Mouse (Mus musculus) bone marrow, adult 2 months (tissue): ENCODE measurements around the gene Gid4. TPM values are rescaled to one million over a fixed set of nuclear protein-coding genes. Genes with fewer than 3 reads are reported as not detected.

Experiments
- H3K27ac ChIP-seq: fragments of 200-500 bp; 2 replicates; pipeline ENCODE4 v1.5.1; 2012; ENCODE audit warnings: low read depth, mild to moderate bottlenecking, control low read depth, inconsistent platforms, low read length; ENCODE audit not compliant: control insufficient read depth, poor library complexity, insufficient read depth
- H3K4me1 ChIP-seq: fragments of 200-500 bp; 2 replicates; pipeline ENCODE4 v1.6.1; 2011; ENCODE audit warnings: low read length; ENCODE audit not compliant: control insufficient read depth, insufficient read depth
- H3K4me3 ChIP-seq: fragments of 200-500 bp; replicated peaks from 2 replicates; pipeline ENCODE3; 2011; ENCODE audit warnings: mild to moderate bottlenecking, low read depth, low read length, control low read depth; ENCODE audit not compliant: control insufficient read depth
- CTCF ChIP-seq: fragments of 200-500 bp; IDR thresholded peaks from 2 replicates; pipeline ENCODE4 v1.5.1; 2011; ENCODE audit warnings: low read length, control low read depth; ENCODE audit not compliant: control insufficient read depth, insufficient read depth
- POLR2A ChIP-seq: fragments of 200-500 bp; IDR thresholded peaks from 2 replicates; pipeline ENCODE4 v1.6.1; 2011; ENCODE audit warnings: low read depth, mild to moderate bottlenecking, control low read depth, low read length, borderline replicate concordance; ENCODE audit not compliant: control insufficient read depth
- WGBS: fragments of 180-500 bp; shearing (Covaris S2); methylation state at CpG from one replicate; pipeline ENCODE4 v1.1.7; 2018; 5-methylcytosine and 5-hydroxymethylcytosine counted together
- polyA plus RNA-seq: library from polyadenylated mRNA; stranded (reverse); fragments of >200 nt; gene quantifications from 2 replicates; pipeline ENCODE4 v1.2.4, GENCODE M21; 2011; ENCODE audit warnings: low replicate concordance; ENCODE audit not compliant: missing spikeins, insufficient read depth, insufficient read length

Gid4 gene
- polyA plus RNA-seq, 1 experiment, result 7.2 TPM

DNA sequence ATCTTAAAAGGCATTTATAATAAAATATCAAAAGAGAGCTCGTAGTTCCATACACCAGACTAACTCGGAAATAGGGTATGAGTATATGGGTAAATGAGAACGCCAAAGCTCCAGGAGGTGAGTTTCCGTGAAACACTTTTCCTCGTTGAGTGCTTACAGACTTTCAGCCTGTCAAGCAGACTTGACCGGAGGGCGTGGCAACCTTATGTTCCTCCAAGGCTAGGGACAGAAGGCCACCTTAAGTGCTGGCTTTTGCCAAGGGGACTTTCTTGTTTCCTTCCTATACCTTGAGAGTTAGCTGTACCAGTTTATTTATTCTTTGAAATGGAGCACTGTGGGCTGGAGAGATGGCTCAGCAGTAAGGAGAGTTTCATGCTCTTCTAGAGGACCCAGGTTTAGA lies 23.2 kb downstream of the Gid4 start:
- WGBS, result 86% methylated on average over 7 of the region's 7 CpGs
- H3K27ac ChIP-seq, result no peak overlapping the region
- H3K4me1 ChIP-seq, result no peaks in the 10 kb centered on the region
- H3K4me3 ChIP-seq, result no peak overlapping the region
- no peak for TF ChIP-seq CTCF
- TF ChIP-seq POLR2A, result no peak

DNA sequence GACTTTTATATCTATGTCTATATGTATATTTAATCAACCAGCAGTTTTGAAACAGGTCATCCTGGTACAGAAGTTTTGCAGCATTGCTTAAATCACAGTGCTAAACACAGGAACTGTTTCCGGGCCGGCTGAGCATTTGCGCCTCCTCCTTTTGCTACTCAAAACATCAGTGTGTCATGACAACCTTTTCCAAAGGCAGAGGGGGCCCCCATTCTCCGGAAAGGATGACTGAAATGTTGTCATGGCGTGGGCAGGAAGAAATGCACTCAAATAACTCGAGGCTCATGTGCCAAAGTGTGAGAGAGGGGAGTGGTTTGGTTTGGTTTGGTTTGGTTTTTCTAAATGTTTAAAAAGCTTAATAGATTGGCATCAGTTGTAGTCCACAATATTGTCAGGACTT lies 26.0 kb downstream of the Gid4 start:
- 80% methylated on average over 6 of the region's 6 CpGs for WGBS
- H3K4me1 ChIP-seq, result no peaks in the 10 kb centered on the region
- H3K4me3 ChIP-seq, result no peak overlapping the region
- TF ChIP-seq CTCF (no peak), POLR2A (no peak)
- no peak overlapping the region for H3K27ac ChIP-seq

DNA sequence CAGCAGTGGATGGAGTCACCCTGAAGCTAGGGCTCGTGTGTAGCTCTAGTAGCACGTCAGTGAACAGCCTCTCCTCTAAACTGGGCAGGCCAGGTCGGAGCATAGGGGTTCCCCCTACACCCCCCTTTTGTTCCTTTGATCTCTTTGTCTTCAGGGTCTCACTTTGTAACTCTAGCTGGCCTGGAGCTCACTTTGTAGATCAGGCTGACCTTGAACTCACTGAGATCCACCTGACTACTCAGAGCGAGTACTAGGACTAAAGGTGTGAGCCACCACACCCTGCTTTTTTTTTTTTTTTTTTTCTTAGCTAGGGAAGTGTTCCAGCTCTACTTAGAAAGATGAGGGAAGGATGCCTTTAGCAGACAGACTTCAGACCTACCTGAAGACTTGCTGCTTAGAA lies 27.1 kb downstream of the Gid4 start:
- TF ChIP-seq CTCF (no peak), POLR2A (no peak)
- Histone ChIP-seq H3K27ac (no peak overlapping the region), H3K4me1 (no peaks in the 10 kb centered on the region), H3K4me3 (no peak overlapping the region)
- 84% methylated on average over 4 of the region's 4 CpGs for WGBS

DNA sequence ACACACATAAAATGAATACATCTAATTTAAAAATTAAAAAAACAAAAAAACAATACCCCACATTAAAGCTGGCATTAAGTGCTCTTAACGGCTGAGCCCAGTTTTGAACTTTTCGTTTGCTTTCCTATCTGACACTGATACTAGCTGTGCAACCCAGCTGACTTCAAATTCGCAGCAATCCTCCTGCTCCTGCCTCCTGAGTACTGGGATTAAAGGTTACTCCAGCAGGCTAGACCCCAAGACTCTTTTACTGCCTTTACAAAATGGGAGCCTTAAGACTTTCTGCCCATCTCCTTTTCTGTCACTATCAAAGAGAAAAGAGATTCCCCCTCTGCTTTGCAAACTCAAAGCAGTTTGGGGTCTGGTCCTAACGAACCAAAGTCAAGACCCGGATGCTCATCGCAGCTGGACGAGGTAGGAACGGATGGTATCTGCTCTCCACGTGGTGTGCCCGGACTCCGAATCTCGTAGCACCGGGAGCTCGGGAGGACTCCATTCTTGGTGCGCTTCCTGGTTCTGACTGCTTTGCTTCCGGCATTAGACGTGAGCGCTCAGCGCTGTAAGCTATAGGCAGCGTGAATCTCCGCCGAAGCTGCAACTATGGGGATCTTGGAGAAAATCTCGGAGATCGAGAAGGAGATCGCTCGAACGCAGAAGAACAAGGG lies 37.3 kb downstream of the Gid4 start, which contains the start of gene Drg2:
TSS of gene Drg2 (plus strand) at position 512 of the 665 bp plus-strand sequence.
- peak; percentile 41; the same call in 1 of the 2 replicates for TF ChIP-seq POLR2A
- no peak; the same call in 1 of the 2 replicates for TF ChIP-seq CTCF
- H3K4me3 ChIP-seq, result peak within 1 kb of the TSS; percentile 71
- 5% methylated on average over 27 of the region's 27 CpGs for WGBS
- H3K27ac ChIP-seq, result no peak within 1 kb of the TSS; the same call in 1 of the 2 replicates
- H3K4me1 ChIP-seq, result peaks cover 3% of the 10 kb centered on the region; the same call in 1 of the 2 replicates

DNA sequence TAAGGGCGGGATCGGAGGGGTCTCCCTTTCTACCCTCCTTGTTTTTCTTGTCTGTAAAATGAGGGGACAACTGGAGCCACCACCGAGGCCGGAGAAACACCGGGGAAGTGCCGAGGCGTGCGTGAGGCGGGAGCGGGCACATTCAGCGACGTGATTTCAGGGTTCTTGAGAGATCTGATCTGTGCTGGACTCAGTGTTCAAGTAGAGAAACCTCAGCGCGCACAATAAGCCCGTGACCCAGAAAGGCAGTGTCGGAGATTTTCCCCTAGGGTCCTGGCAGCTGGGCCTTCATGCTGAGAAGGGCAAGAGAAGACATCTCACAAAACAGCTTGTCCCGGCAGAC lies 37.8 kb downstream of the Gid4 start:
- no peak overlapping the region; the same call in 1 of the 2 replicates for H3K27ac ChIP-seq
- peak overlapping the region; percentile 71 for H3K4me3 ChIP-seq
- WGBS, result under 1% methylated on average over 17 of the region's 17 CpGs
- TF ChIP-seq CTCF (no peak), POLR2A (no peak)
- peaks cover 3% of the 10 kb centered on the region; the same call in 1 of the 2 replicates for H3K4me1 ChIP-seq

DNA sequence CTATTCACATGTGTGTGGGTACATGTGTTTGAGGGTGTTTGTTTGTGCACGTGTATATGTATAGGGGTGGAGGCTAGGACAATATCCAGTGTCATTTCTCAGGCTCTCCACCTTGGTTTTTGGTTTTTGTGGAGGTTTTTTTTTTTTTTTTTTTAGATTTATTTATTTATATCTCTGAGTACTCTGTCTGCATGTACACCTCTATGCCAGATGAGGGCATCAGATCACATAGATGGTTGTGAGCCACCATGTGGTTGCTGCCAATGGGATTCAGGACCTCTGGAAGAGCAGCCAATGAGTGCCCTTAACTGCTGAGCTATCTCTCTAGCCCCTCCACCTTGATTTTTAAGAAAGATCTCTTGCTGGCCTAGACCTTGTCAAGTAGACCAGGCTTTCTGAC lies 41.0 kb downstream of the Gid4 start:
- TF ChIP-seq POLR2A, result no peak
- no peak for TF ChIP-seq CTCF
- H3K27ac ChIP-seq, result no peak overlapping the region
- peaks cover 3% of the 10 kb centered on the region; the same call in 1 of the 2 replicates for H3K4me1 ChIP-seq
- H3K4me3 ChIP-seq, result no peak overlapping the region
- 85% methylated on average over 1 of the region's 1 CpGs for WGBS

DNA sequence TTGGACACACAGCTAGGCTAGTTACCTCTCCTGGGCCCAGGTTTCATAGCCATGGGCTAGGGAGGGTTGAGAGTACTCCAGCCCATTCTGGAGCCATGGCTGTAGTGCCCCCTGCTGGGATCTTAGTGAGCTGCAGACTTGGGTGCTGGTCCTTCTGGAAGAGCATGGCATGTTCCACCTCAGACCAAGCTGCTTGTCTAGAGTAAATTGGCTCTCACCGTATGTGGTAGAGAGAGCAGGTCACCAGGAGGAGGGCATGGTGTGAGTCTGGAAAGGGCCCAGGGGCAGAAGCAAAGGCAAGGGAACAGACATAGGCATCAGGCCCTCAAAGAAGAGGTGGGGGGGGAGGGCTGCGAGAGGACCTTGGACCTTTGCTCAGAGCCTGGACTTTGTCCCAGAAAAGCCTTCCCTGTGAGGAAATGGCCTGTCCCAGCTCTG lies 49.0 kb downstream of the Gid4 start:
- WGBS, result 84% methylated on average over 2 of the region's 2 CpGs
- Histone ChIP-seq H3K27ac (no peak overlapping the region), H3K4me3 (no peak overlapping the region), H3K4me1 (no peaks in the 10 kb centered on the region)
- TF ChIP-seq CTCF (peak; percentile 63), POLR2A (no peak)

DNA sequence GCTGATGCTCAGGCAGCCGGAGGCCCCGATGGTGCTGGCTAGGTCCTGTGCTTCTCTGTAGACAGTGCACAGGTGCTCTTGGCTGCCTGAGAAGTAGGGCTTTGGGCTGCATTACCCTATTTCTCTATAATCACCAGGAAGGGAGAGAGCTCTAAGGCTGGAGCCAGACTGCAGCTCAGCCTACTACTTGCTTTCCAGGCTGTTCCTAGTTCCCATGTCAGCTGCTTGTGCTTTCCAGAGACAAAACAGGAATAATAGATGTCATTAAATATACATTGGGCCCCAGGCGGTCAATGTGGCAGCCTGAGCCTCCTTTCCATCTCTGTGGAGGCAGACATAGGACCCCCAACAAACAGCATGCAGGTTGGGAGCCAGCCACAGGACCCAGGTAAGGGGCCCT lies 52.1 kb downstream of the Gid4 start, which contains the start of gene Myo15:
TSS of gene Myo15 (plus strand) at position 301 of the 400 bp plus-strand sequence.
- Histone ChIP-seq H3K27ac (no peak within 1 kb of the TSS), H3K4me1 (no peaks in the 10 kb centered on the region), H3K4me3 (no peak within 1 kb of the TSS)
- no peak for TF ChIP-seq POLR2A
- no peak for TF ChIP-seq CTCF
- WGBS, result 96% methylated on average over 3 of the region's 3 CpGs

DNA sequence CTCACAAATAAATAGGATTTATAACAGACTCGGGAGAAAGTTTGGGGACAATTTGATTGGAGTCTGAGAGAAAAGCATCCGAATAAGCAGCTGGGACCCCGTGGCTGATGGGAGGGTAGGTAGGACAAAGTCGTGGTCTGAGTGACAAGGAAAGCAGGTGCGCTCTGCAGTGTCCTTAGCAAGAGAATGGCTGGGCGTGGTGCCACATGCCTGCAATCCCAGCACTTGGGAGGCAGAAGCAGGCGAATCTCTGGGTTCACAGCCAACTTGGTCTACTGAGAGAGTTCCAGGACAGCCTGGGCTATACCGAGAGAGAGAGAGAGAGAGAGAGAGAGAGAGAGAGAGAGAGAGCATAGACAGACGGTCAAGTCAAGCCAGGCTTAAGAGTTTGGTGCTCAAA lies 53.8 kb downstream of the Gid4 start:
- H3K27ac ChIP-seq, result no peak overlapping the region
- no peaks in the 10 kb centered on the region for H3K4me1 ChIP-seq
- no peak overlapping the region for H3K4me3 ChIP-seq
- WGBS, result 75% methylated on average over 9 of the region's 9 CpGs
- TF ChIP-seq POLR2A, result no peak
- TF ChIP-seq CTCF, result no peak
